Mouse (Mus musculus) neural tube, embryonic 15.5 days (tissue): ENCODE data around the gene Polr3h. TPM values are rescaled to one million over a fixed set of nuclear protein-coding genes. Genes with fewer than 3 reads are reported as not detected.

ENCODE experiments used
- ATAC-seq: fragments of 200-750 bp; cut with Nextera tagmentation; 2 replicates; pipeline ENCODE4 v1.8.0; 2017; ENCODE audit warnings: mild to moderate bottlenecking, moderate TSS enrichment, moderate library complexity; ENCODE audit not compliant: low FRiP score
- H3K27ac ChIP-seq: fragments of 300-500 bp; sonication (generic); replicated peaks from 2 replicates; pipeline ENCODE4 v1.5.1; 2015; ENCODE audit warnings: mild to moderate bottlenecking, inconsistent platforms
- H3K27me3 ChIP-seq: fragments of 300-500 bp; sonication (generic); replicated peaks from 2 replicates; pipeline ENCODE4 v1.6.1; 2015; ENCODE audit warnings: inconsistent platforms
- H3K36me3 ChIP-seq: fragments of 300-500 bp; sonication (generic); 2 replicates; pipeline ENCODE4 v1.6.1; 2015; ENCODE audit warnings: inconsistent platforms
- H3K4me1 ChIP-seq: fragments of 300-500 bp; sonication (generic); 2 replicates; pipeline ENCODE4 v1.6.1; 2015; ENCODE audit warnings: inconsistent platforms
- H3K4me2 ChIP-seq: fragments of 300-500 bp; sonication (generic); 2 replicates; pipeline ENCODE4 v1.6.1; 2015; ENCODE audit warnings: inconsistent platforms, mild to moderate bottlenecking, moderate library complexity
- H3K4me3 ChIP-seq: fragments of 300-500 bp; sonication (generic); replicated peaks from 2 replicates; pipeline ENCODE4 v1.5.1; 2015; ENCODE audit warnings: mild to moderate bottlenecking, inconsistent platforms
- H3K9ac ChIP-seq: fragments of 300-500 bp; sonication (generic); replicated peaks from 2 replicates; pipeline ENCODE4 v1.6.1; 2015; ENCODE audit warnings: mild to moderate bottlenecking, inconsistent platforms
- H3K9me3 ChIP-seq: fragments of 300-500 bp; sonication (generic); replicated peaks from 2 replicates; pipeline ENCODE4 v1.6.1; 2016; ENCODE audit warnings: inconsistent platforms
- WGBS: fragments of 180-500 bp; shearing (Covaris S2); methylation state at CpG from one replicate; pipeline ENCODE4 v1.1.7; 2015; ENCODE audit warnings: mixed read lengths; 5-methylcytosine and 5-hydroxymethylcytosine counted together
- polyA plus RNA-seq: library from polyadenylated mRNA; unstranded; fragments of >200 nt; fragmentation: Nextera tagmentation; extraction: Ambion mirVana; gene quantifications from 2 replicates; pipeline ENCODE4 v1.2.1, GENCODE M21; 2015

Polr3h gene
- polyA plus RNA-seq, 1 experiment from 2014 or later: 93.2 TPM

DNA sequence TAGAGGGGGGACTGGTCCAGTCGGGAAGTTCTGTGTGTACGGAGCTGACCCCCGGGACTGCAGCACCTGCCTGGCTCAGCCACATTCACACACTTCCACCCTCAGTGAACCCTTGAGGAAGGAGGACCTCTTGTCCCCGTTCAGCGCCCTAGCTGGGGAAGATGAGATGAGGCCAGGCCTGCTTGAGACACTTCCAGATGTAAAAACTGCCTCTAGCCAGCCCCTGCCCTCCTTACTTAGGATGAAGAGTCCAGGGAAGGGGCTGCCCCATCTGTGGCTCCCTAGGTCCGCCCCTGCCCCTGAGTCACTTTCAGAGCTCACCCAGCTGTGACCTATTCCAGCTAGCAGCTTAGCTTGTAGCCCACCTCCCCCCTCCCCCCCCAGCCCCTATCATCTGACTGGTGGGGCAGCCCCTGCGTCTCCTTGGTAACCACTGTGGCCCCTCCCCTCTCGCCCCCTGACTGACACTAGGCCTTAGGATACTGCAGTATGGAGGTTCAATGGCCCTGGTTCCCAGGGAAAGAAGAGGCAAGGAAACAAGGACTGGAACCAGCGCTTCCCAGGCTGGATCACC lies 17.2 kb upstream of the Polr3h start:
- ATAC-seq: 0 out of 2 replicates have a peak, but pooled peaks have one; percentile 19
- Histone ChIP-seq H3K9me3 (no peaks in the 10 kb centered on the region), H3K9ac (no peak overlapping the region), H3K4me2 (no peak overlapping the region), H3K36me3 (peaks cover 27% of the 10 kb centered on the region), H3K27ac (no peak overlapping the region), H3K27me3 (no peaks in the 10 kb centered on the region), H3K4me1 (peaks cover 26% of the 10 kb centered on the region), H3K4me3 (no peak overlapping the region)
- WGBS: 9% methylated on average over 9 of the region's 9 CpGs

DNA sequence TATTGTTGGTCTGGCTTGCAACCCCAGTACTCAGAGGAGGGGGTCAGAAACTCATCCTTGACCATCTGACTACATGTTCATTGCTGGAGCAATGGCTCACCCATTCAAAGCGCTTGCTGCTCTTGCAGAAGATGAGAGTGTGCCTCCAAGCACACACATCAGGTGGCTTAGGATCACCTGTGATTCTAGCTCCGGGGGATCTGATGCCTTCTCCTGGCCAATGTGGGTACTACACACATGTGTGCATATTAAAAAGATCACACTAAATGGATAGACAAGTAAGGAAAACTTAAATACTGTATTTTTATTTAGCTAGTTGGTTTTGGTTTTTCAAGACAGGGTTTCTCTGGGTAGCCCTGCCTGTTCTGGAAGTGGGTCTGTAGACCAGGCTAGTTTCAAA lies 15.0 kb upstream of the Polr3h start:
- Histone ChIP-seq H3K27me3 (no peaks in the 10 kb centered on the region), H3K27ac (no peak overlapping the region), H3K4me2 (no peak overlapping the region), H3K9me3 (no peaks in the 10 kb centered on the region), H3K4me3 (no peak overlapping the region), H3K36me3 (peaks cover 5% of the 10 kb centered on the region; the same call in 1 of the 2 replicates), H3K4me1 (peaks cover 48% of the 10 kb centered on the region), H3K9ac (no peak overlapping the region)
- 93% methylated on average over 2 of the region's 2 CpGs for WGBS
- no peak for ATAC-seq

GRCm38 (mm10) chr15:81940219-81940618 lies 14.2 kb upstream of the Polr3h start:
- no peak overlapping the region for H3K4me2 ChIP-seq
- no peak for ATAC-seq
- peaks cover 50% of the 10 kb centered on the region for H3K4me1 ChIP-seq
- H3K4me3 ChIP-seq: no peak overlapping the region
- 91% methylated on average over 5 of the region's 5 CpGs for WGBS
- H3K9ac ChIP-seq: no peak overlapping the region
- H3K36me3 ChIP-seq: 0 out of 2 replicates have a peak, but pooled peaks cover 3% of the 10 kb centered on the region
- no peaks in the 10 kb centered on the region for H3K9me3 ChIP-seq
- H3K27me3 ChIP-seq: no peaks in the 10 kb centered on the region
- no peak overlapping the region for H3K27ac ChIP-seq

DNA sequence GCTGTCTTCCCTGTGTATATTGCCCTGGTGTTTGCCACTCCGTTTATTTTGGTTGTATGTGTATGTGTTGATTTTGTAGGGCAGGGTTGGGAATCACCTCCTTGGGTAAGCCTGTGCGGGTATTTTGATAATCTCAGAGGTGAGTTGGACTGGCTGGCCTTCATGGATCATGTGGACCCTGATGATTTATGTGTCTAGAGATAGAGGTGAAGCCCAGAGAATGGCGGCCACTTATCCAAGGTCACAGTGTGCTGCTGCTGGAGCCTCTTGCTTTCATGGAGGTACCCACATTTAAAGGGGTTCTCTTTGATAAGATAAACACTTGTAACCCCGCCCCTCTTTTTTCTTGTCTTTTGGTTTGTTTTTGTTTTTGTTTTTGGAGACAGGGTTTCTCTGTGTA lies 13.7 kb upstream of the Polr3h start:
- no peak for ATAC-seq
- Histone ChIP-seq H3K4me2 (no peak overlapping the region), H3K9ac (no peak overlapping the region), H3K27ac (no peak overlapping the region), H3K36me3 (0 out of 2 replicates have a peak, but pooled peaks cover 3% of the 10 kb centered on the region), H3K9me3 (no peaks in the 10 kb centered on the region), H3K4me1 (peaks cover 50% of the 10 kb centered on the region), H3K27me3 (no peaks in the 10 kb centered on the region), H3K4me3 (no peak overlapping the region)
- 93% methylated on average over 4 of the region's 4 CpGs for WGBS

DNA sequence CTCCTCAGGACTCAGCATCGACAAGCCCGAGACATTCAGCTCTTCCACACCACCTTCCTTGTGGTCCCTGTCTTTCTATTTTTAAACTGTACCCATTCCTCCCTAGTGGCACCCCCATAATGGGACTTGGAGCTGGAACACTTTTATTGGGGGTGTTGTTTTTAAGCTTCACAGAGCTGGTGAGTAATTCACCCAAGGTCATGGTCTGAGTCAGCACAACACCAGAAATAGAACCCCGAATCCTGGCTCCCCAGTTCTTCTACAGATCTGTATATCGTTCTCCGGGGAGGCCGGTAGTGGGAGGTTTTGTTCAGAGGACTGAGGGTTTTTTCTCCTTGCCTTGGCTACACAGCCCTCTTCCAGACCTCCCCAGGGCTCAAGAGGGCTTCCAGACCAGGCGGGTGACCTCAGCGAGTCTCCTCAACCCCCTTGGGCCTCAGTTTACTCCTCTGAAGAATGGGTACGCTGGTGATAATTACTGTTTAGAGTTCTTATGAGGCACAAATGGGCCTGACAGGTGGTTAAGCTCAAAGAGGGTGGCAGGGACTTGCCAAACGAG lies 13.2 kb upstream of the Polr3h start:
- Histone ChIP-seq H3K9ac (no peak overlapping the region), H3K4me2 (peak overlapping the region; percentile 85), H3K36me3 (0 out of 2 replicates have a peak, but pooled peaks cover 3% of the 10 kb centered on the region), H3K27ac (peak overlapping the region; percentile 95; the same call in 1 of the 2 replicates), H3K9me3 (no peaks in the 10 kb centered on the region), H3K4me3 (no peak overlapping the region), H3K27me3 (no peaks in the 10 kb centered on the region), H3K4me1 (peaks cover 50% of the 10 kb centered on the region)
- WGBS: 90% methylated on average over 10 of the region's 10 CpGs
- ATAC-seq: no peak

DNA sequence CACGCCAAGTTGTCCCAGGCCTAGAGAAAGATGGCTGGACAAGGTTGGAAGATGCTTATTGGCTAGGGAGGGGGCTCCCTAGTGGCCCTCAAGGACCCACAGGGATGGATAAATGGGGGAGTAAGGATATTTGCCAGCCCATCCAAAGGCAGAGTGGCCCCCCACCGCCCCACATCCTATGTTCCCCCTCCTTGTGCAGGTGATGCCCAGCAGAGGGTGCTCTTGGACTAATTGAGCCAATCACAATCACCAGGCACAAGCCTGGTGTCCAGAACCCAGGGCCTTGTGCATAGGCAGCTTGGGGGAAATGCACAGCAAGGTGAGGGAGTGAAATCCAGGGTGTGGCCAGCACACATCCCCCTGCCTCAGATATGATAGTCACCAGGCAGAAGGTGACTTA lies 12.2 kb upstream of the Polr3h start:
- WGBS: 36% methylated on average over 2 of the region's 2 CpGs
- H3K4me2 ChIP-seq: peak overlapping the region; percentile 85

DNA sequence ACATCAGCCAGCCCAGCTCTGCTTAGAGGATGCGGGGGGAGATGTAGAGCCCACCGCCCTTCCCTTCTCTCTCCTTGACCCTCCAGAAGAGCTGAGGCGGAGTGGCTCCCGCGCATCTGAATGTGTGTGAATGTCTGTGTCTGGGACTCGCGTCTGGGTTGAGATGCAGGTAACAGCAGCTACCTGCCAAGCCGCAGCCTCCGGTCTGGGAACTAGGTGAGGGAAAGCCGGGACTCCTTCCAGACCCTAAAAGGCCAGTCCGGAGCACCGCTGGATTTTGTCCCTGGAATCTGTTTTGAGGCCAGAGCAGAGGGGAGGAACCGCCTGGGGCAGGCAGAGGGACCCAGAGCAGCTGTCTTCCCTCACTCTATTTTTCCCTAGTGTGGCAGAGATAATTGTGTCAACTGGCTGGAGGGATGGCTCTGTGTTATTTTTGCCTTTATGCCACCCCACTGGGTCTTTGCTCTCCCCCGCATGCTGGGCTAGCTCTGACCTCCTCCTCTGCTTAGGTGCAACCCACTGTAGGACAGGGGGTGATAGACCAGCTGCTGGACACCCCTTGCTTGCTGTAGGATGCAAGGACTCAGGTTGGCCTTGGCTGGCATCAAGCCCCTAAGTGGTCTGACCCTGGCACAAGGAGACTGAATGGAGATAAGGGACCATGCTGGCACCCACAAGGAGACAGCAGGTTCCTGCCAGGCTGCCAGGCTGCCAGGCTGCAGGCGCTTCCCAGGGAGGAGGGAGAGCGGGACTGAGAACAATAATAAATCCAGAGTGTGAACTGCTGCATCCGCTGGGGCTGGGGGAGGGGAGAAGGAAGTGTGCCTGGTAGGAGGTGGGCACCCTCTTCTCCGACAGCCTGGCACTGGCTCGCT lies 11.3 kb upstream of the Polr3h start:
- peak overlapping the region; percentile 69 for H3K4me3 ChIP-seq
- peak overlapping the region; percentile 95 for H3K27ac ChIP-seq
- 0 out of 2 replicates have a peak, but pooled peaks cover 3% of the 10 kb centered on the region for H3K36me3 ChIP-seq
- 4% methylated on average over 19 of the region's 19 CpGs for WGBS
- no peaks in the 10 kb centered on the region for H3K9me3 ChIP-seq
- H3K27me3 ChIP-seq: no peaks in the 10 kb centered on the region
- peak overlapping the region; percentile 85 for H3K4me2 ChIP-seq
- H3K4me1 ChIP-seq: peaks cover 49% of the 10 kb centered on the region
- peak; percentile 66 for ATAC-seq
- H3K9ac ChIP-seq: peak overlapping the region; percentile 82

More for the DNA sequence above, 12.2 kb upstream of the Polr3h start:
- 0 out of 2 replicates have a peak, but pooled peaks cover 3% of the 10 kb centered on the region for H3K36me3 ChIP-seq
- peaks cover 46% of the 10 kb centered on the region for H3K4me1 ChIP-seq
- peak overlapping the region; percentile 95 for H3K27ac ChIP-seq
- ATAC-seq: peak; percentile 23; the same call in 1 of the 2 replicates
- H3K9me3 ChIP-seq: no peaks in the 10 kb centered on the region
- no peaks in the 10 kb centered on the region for H3K27me3 ChIP-seq
- H3K4me3 ChIP-seq: peak overlapping the region; percentile 69
- H3K9ac ChIP-seq: peak overlapping the region; percentile 82

DNA sequence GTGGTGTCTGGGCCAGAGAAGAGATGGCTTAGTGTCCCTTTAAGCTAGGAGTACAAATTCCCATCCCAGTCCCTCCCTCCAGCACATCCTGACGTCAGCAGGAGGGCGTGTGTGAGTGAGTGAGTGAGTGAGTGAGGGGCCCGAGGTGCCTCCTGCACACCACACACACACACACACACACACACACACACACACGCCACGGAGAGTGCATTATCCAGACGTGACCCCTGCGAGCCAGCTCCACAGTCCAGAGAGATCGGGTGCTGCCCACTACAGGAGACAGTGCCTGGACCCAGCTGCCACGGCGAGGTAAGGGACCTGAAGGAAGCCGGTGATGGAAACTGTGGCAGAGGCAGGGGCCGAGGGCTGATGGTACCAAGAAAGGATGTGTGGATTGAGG lies 10.6 kb upstream of the Polr3h start, which contains the start of gene Csdc2:
Gene Csdc2 (plus strand): TSS at position 81 of the 400 bp plus-strand sequence.
- Histone ChIP-seq H3K9me3 (no peaks in the 10 kb centered on the region), H3K4me3 (peak within 1 kb of the TSS; percentile 69), H3K4me2 (peak within 1 kb of the TSS; percentile 85), H3K27me3 (no peaks in the 10 kb centered on the region), H3K27ac (peak within 1 kb of the TSS; percentile 95), H3K9ac (peak within 1 kb of the TSS; percentile 82), H3K36me3 (0 out of 2 replicates have a peak, but pooled peaks cover 3% of the 10 kb centered on the region), H3K4me1 (peaks cover 46% of the 10 kb centered on the region)
- 0% methylated on average over 11 of the region's 12 CpGs for WGBS
- peak; percentile 83 for ATAC-seq

GRCm38 (mm10) chr15:81935869-81936637 lies 10.0 kb upstream of the Polr3h start:
- no peaks in the 10 kb centered on the region for H3K9me3 ChIP-seq
- 55% methylated on average over 7 of the region's 7 CpGs for WGBS
- peak overlapping the region; percentile 85 for H3K4me2 ChIP-seq
- H3K27ac ChIP-seq: peak overlapping the region; percentile 95
- 0 out of 2 replicates have a peak, but pooled peaks cover 3% of the 10 kb centered on the region for H3K36me3 ChIP-seq
- no peaks in the 10 kb centered on the region for H3K27me3 ChIP-seq
- peak overlapping the region; percentile 69 for H3K4me3 ChIP-seq
- peak overlapping the region; percentile 82 for H3K9ac ChIP-seq
- peaks cover 46% of the 10 kb centered on the region for H3K4me1 ChIP-seq
- peak; percentile 40 for ATAC-seq

DNA sequence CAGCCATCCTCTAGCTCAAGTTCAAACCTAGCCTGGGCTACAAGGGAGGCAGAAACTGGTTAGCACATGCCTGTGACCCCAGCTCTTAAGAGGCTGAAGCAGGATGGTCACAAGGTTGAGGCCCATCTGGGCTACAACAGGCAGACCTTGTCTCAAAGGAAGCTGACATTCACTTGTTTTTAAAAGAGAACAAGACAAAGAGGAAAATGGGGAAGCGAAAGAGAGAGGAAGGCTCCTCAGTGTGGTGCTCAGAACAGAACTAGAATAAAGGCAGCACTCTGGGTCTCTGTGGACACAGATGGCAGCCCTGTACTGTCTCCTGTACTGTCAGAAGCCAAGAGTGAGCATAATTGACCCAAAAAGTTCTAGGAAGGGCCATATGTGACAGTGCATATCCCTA lies 7.9 kb upstream of the Polr3h start:
- Histone ChIP-seq H3K9me3 (no peaks in the 10 kb centered on the region), H3K4me2 (no peak overlapping the region), H3K9ac (no peak overlapping the region), H3K27me3 (no peaks in the 10 kb centered on the region), H3K27ac (no peak overlapping the region), H3K4me1 (peaks cover 39% of the 10 kb centered on the region), H3K36me3 (no peaks in the 10 kb centered on the region), H3K4me3 (no peak overlapping the region)
- no peak for ATAC-seq
- 91% methylated on average over 1 of the region's 1 CpGs for WGBS

- no peaks in the 10 kb centered on the region for H3K9me3 ChIP-seq
- no peak overlapping the region for H3K9ac ChIP-seq
- no peaks in the 10 kb centered on the region for H3K27me3 ChIP-seq
- no peaks in the 10 kb centered on the region for H3K36me3 ChIP-seq
- peaks cover 29% of the 10 kb centered on the region for H3K4me1 ChIP-seq
- ATAC-seq: no peak
- no peak overlapping the region for H3K4me3 ChIP-seq
- peak overlapping the region; percentile 11; the same call in 1 of the 2 replicates for H3K4me2 ChIP-seq
- 29% methylated on average over 12 of the region's 12 CpGs for WGBS
- H3K27ac ChIP-seq: 0 out of 2 replicates have a peak overlapping the region, but pooled peaks have one; percentile 0
Observed at GRCm38 (mm10) chr15:81932951-81933470, 7.0 kb upstream of the Polr3h start.
